Mouse (Mus musculus): Measurements from ENCODE around the gene Sash1. TPM values are rescaled to one million over a fixed set of nuclear protein-coding genes. Genes with fewer than 3 reads are reported as not detected.

Gene Sash1
- polyA plus RNA-seq, 1 experiment: 2.1 TPM

- Histone ChIP-seq H3K4me1 (peaks cover 6% of the 10 kb centered on the region; the same call in 1 of the 2 replicates), H3K36me3 (replicated peaks; ENCODE audit: low read length) (no peaks in the 10 kb centered on the region), H3K27me3 (replicated peaks) (no peaks in the 10 kb centered on the region), H3K9me3 (no peaks in the 10 kb centered on the region), H3K4me3 (replicated peaks) (no peak overlapping the region)
- TF ChIP-seq FLI1 (IDR thresholded peaks at IDR 0.05; ENCODE audit: low read length) (no peak), GATA1 (IDR thresholded peaks at IDR 0.05; ENCODE audit: borderline replicate concordance, low read length) (no peak)
These were observed 77.5 kb downstream of the Sash1 start for GRCm38 (mm10) chr10:8808383-8808782.

DNA sequence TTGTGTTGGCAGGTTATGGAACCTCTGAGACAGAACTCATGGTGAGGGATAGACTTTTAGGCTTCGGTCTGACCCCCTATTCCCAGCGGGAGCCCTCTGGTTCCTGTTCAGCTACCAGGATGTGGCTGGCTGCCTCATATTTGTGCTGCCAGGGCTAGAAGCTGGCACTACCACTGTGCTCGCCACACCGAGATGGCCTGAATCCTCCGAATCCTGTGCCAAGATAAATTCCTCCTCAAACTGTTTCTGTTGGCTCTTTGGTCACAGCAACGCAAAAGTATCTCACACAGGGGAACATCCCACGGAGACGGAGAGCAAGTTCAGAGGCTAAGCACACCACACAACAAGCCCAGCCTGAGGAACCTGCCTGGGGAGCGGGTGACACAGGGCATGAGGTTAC lies 78.3 kb downstream of the Sash1 start:
- Histone ChIP-seq H3K36me3 (replicated peaks; ENCODE audit: low read length) (no peaks in the 10 kb centered on the region), H3K27me3 (replicated peaks) (no peaks in the 10 kb centered on the region), H3K9me3 (no peaks in the 10 kb centered on the region), H3K4me3 (replicated peaks) (no peak overlapping the region), H3K4me1 (peaks cover 6% of the 10 kb centered on the region; the same call in 1 of the 2 replicates)
- TF ChIP-seq FLI1 (IDR thresholded peaks at IDR 0.05; ENCODE audit: low read length) (no peak), GATA1 (IDR thresholded peaks at IDR 0.05; ENCODE audit: borderline replicate concordance, low read length) (no peak)

DNA sequence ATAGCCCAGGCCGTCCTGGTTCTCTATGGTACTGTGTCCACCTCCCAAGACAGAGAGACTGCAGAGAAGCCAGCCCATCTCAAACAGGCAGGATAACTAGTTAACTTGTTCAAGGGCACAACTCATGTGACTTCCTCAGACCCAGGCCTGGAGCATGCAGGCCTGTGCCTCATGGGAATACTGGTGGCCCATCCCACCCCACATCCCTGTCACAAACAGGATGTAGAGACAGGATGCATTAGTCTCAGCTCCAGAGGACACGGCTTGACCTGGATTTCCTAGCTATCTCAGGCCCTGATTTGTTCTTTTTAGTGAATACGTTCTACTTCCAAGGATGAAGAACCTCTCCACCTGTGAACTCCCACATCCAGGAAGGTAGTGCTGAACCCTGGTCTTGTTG lies 80.5 kb downstream of the Sash1 start:
- Histone ChIP-seq H3K27me3 (replicated peaks) (no peaks in the 10 kb centered on the region), H3K36me3 (replicated peaks; ENCODE audit: low read length) (no peaks in the 10 kb centered on the region), H3K4me1 (peaks cover 6% of the 10 kb centered on the region; the same call in 1 of the 2 replicates), H3K9me3 (no peaks in the 10 kb centered on the region), H3K4me3 (replicated peaks) (no peak overlapping the region)
- TF ChIP-seq FLI1 (IDR thresholded peaks at IDR 0.05; ENCODE audit: low read length) (no peak), GATA1 (IDR thresholded peaks at IDR 0.05; ENCODE audit: borderline replicate concordance, low read length) (no peak)

GRCm38 (mm10) chr10:8804292-8804691 lies 81.6 kb downstream of the Sash1 start:
- Histone ChIP-seq H3K36me3 (replicated peaks; ENCODE audit: low read length) (no peaks in the 10 kb centered on the region), H3K4me1 (peaks cover 6% of the 10 kb centered on the region; the same call in 1 of the 2 replicates), H3K4me3 (replicated peaks) (no peak overlapping the region), H3K27me3 (replicated peaks) (no peaks in the 10 kb centered on the region), H3K9me3 (no peaks in the 10 kb centered on the region)
- TF ChIP-seq GATA1 (IDR thresholded peaks at IDR 0.05; ENCODE audit: borderline replicate concordance, low read length) (no peak), FLI1 (IDR thresholded peaks at IDR 0.05; ENCODE audit: low read length) (no peak)

- Histone ChIP-seq H3K9me3 (no peaks in the 10 kb centered on the region), H3K36me3 (replicated peaks; ENCODE audit: low read length) (no peaks in the 10 kb centered on the region), H3K27me3 (replicated peaks) (no peaks in the 10 kb centered on the region), H3K4me1 (peaks cover 6% of the 10 kb centered on the region; the same call in 1 of the 2 replicates), H3K4me3 (replicated peaks) (no peak overlapping the region)
- TF ChIP-seq FLI1 (IDR thresholded peaks at IDR 0.05; ENCODE audit: low read length): no peak
- TF ChIP-seq GATA1 (IDR thresholded peaks at IDR 0.05; ENCODE audit: borderline replicate concordance, low read length): no peak
These were observed 84.0 kb downstream of the Sash1 start for GRCm38 (mm10) chr10:8801719-8802347.

- TF ChIP-seq FLI1 (IDR thresholded peaks at IDR 0.05; ENCODE audit: low read length) (no peak), GATA1 (IDR thresholded peaks at IDR 0.05; ENCODE audit: borderline replicate concordance, low read length) (no peak)
- no peaks in the 10 kb centered on the region for H3K27me3 ChIP-seq (replicated peaks)
- H3K4me3 ChIP-seq (replicated peaks): no peak overlapping the region
- no peaks in the 10 kb centered on the region for H3K9me3 ChIP-seq
- peaks cover 6% of the 10 kb centered on the region; the same call in 1 of the 2 replicates for H3K4me1 ChIP-seq
- no peaks in the 10 kb centered on the region for H3K36me3 ChIP-seq (replicated peaks; ENCODE audit: low read length)
These were observed 84.7 kb downstream of the Sash1 start for GRCm38 (mm10) chr10:8801139-8801613.

GRCm38 (mm10) chr10:8797826-8798225 lies 88.0 kb downstream of the Sash1 start:
- Histone ChIP-seq H3K27me3 (replicated peaks) (no peaks in the 10 kb centered on the region), H3K9me3 (no peaks in the 10 kb centered on the region)
- TF ChIP-seq GATA1 (IDR thresholded peaks at IDR 0.05; ENCODE audit: borderline replicate concordance, low read length) (no peak), FLI1 (IDR thresholded peaks at IDR 0.05; ENCODE audit: low read length) (no peak)

DNA sequence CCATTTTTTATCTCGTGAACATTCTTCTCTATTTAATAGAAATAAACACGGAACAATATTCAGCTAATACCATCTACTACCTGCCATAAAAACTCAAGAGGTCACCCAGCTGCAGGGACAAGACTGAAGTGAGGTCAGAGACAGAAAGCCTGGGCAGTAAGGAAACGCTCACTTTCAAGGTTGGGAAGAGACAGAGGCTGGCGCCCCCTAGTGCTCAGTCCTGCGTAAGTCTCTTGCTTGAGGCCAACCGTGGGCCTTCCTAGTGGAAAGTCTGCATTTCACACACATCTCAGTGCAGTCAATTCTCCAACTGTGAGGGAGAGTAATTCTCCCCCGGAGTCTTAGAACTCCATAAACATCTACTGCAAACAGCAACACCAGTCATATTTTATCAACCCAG lies 90.5 kb downstream of the Sash1 start:
- no peak overlapping the region for H3K4me3 ChIP-seq (replicated peaks)
- H3K36me3 ChIP-seq (replicated peaks; ENCODE audit: low read length): no peaks in the 10 kb centered on the region
- H3K9me3 ChIP-seq: no peaks in the 10 kb centered on the region
- no peaks in the 10 kb centered on the region for H3K4me1 ChIP-seq
- no peak for TF ChIP-seq GATA1 (IDR thresholded peaks at IDR 0.05; ENCODE audit: borderline replicate concordance, low read length)
- TF ChIP-seq FLI1 (IDR thresholded peaks at IDR 0.05; ENCODE audit: low read length): no peak
- no peaks in the 10 kb centered on the region for H3K27me3 ChIP-seq (replicated peaks)

More at GRCm38 (mm10) chr10:8797826-8798225, 88.0 kb downstream of the Sash1 start:
- Histone ChIP-seq H3K4me3 (replicated peaks) (no peak overlapping the region), H3K4me1 (no peaks in the 10 kb centered on the region), H3K36me3 (replicated peaks; ENCODE audit: low read length) (no peaks in the 10 kb centered on the region)

DNA sequence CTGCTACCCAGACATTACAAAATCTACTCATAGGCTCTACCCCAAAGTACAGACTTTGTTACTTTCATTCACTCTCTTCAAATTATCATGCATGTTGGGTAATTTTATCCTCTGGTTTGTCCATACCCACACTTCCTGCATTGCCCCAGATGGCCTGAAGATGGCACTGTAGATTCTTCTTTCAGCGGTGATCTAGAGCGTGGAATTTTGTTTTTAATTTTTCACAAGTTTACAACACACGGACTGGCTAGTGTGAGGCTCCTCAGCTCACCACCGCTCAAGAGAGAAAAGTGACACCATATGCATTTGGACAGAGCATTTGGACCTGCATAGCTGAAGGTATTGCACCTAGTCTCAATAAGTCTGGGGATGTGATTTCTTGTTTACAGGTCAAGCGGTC lies 93.5 kb downstream of the Sash1 start:
- H3K36me3 ChIP-seq (replicated peaks; ENCODE audit: low read length): no peaks in the 10 kb centered on the region
- no peaks in the 10 kb centered on the region for H3K9me3 ChIP-seq
- no peaks in the 10 kb centered on the region for H3K4me1 ChIP-seq
- TF ChIP-seq GATA1 (IDR thresholded peaks at IDR 0.05; ENCODE audit: borderline replicate concordance, low read length): no peak
- no peak for TF ChIP-seq FLI1 (IDR thresholded peaks at IDR 0.05; ENCODE audit: low read length)
- no peaks in the 10 kb centered on the region for H3K27me3 ChIP-seq (replicated peaks)
- no peak overlapping the region for H3K4me3 ChIP-seq (replicated peaks)

DNA sequence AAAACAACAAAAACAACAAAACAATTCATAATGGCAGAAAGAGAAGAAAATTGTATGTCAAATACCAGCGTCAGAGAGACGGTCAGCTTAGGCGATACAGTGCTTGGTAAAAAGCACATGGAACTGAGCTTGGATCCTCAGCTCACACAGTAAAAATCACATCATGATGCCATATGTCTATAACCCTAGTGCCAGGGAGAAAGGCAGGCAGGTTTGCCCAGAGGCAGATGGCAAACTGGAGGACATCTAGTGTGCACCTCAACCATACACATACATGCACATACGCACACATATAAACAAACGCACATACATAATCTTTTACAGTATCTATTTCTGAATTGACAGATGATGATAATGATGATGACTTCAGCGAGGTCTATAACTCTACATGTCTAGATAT lies 96.8 kb downstream of the Sash1 start:
- no peaks in the 10 kb centered on the region for H3K4me1 ChIP-seq
- H3K27me3 ChIP-seq (replicated peaks): no peaks in the 10 kb centered on the region
- H3K9me3 ChIP-seq: no peaks in the 10 kb centered on the region
- no peaks in the 10 kb centered on the region for H3K36me3 ChIP-seq (replicated peaks; ENCODE audit: low read length)
- TF ChIP-seq FLI1 (IDR thresholded peaks at IDR 0.05; ENCODE audit: low read length) (no peak), GATA1 (IDR thresholded peaks at IDR 0.05; ENCODE audit: borderline replicate concordance, low read length) (no peak)
- no peak overlapping the region for H3K4me3 ChIP-seq (replicated peaks)
